Mouse (Mus musculus): ENCODE results near the gene Spon1.

Gene Spon1

GRCm38 (mm10) chr7:114011726-114012443, 246.1 kb downstream of the Spon1 start:
- DNase-seq: no peak

DNA sequence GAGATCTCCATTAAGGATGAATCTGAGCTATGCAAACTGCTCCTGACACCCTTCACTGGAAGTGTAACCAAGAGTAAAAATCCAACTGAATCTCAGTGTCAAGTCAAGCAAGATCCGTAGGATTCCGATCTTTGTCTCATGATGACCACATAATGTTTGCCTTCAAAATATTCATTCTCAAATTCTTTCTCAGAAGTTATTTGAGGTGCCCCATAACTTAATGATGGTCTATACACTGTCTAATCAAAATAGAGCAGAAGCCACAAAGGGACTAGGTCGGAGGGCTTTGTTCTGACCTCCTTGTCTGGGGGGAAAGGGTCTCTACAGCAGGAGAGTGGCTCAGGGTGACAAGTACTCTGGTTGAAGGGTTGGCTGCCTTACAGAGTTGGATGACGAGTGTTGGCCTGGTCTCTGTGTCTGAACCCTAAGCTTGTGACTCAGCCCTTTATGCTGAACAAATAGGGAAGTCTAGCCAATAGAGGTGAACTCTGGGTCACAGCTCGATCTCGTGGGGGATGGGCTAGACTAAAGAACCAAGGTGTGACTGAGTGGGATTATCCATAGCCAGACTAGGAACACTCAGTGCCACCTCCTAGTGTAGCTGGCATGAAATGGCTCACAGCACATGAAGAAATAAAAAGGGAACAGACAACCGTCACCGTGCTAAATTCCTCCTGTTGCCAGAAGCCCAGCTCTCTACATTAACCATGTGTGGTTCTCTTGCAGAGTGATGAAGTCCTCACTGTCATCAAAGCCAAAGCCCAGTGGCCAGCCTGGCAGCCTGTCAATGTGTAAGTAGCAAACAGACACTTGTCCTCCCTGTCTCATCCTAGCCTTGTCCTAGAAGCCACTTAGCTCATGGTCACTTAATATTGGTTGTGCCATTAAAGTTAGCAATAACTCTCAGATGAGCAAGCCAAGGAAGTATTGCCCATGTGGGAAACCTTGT, 250.5 kb downstream of the Spon1 start:
- DNase-seq: no peak

GRCm38 (mm10) chr7:114018861-114019260, 253.1 kb downstream of the Spon1 start:
- no peak for DNase-seq

DNA sequence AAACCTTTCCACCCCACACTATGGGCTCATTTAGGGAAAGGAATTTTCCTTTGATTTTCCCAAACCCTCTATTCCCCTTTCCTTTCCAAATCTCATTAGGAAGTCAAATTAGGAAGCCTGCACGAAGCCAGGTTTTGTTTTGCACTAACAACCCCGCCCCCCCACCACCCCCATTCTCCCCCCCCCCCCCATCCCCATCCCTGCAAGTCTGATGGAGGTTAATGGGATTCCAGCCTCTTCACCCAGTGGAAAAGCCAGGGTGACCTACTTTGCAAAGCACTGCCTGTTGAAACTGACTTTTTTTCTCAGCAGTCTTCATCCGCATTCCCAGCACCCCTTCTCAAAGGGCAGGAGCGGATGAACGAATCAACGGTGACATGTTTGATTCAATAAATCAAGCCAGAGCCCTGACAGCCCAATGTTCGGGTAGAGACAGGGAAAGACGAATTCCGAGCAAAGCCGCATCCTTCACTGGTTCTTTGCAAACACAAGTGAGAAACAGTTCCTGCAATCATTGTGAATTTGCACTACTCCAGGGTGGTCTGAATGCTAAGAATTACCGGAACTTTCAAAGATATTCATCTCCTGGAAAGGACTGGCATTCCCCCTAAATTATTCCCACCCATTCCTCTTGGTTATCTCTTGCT, 254.4 kb downstream of the Spon1 start:
- DNase-seq: no peak

DNA sequence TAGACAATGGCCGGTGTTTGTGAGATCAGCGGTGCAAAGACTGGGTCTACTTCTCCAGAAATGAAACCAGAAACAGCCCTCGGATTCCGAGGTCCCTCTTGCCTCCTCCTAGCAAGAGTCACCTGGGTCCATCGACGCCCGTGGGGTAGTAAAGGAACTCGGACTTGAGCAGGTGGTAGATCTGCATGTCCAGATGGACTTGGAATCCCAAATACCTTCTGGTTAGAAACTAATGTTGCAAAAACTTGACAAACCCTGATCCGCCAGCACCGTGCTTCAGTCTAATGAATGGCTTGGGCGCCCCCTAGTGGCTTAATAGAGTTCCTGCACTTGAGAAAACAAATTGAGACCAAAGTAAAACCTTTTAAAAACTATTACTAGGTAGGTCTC, 254.9 kb downstream of the Spon1 start:
- DNase-seq: peak; percentile 58 to 69

DNA sequence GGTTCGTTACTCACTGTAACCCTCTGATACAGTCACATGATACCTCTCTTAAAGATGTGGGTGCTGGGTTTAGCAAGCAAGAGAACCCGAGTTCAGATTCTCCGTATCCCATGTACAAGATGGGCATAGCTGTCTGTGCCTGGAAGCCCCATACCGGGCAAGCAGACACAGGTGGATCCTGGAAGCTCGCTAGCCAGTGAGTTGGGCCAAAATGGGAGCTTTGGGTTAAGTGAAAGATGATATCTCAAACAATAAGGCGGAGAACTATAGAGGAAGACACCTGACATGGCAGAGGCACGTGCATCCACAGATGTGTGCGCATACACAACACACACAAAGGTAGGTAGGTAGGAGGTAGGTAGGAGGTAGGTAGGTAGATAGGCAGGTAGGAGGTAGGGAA, 261.1 kb downstream of the Spon1 start:
- DNase-seq: no peak

DNA sequence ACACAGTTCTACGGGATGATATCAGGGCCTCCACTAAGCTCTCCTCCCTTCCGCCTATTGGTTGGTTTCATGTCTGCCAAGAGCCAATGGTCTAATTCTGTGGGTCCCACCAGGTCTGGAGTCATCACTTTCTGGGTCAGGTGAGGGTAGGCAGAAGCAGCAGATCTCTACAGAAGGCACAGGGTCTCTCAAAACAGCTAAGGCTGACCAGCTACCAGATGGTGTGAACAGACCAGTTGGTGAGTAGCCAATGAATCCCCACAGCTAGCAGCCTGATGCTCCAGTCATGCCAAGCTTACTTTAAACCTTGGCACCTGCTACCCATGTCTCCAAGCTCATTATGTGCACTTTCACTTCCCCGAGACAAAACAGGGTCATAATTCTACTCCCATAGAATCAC, 261.6 kb downstream of the Spon1 start:
- no peak for DNase-seq

DNA sequence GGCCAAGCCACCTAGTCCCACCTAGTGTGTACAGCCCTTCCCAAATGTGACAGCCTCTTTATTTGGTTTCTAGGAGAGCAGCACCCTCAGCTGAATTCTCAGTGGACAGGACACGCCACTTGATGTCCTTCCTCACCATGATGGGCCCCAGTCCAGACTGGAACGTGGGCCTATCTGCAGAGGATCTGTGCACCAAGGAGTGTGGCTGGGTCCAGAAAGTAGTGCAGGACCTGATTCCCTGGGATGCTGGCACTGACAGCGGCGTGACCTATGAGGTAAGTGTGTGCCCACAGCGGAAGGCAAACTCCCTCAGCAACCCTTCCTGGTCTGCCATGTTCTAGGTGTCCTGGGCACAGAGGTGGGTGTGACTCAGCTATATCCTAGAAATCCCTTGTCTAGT, 263.0 kb downstream of the Spon1 start:
- no peak for DNase-seq

DNA sequence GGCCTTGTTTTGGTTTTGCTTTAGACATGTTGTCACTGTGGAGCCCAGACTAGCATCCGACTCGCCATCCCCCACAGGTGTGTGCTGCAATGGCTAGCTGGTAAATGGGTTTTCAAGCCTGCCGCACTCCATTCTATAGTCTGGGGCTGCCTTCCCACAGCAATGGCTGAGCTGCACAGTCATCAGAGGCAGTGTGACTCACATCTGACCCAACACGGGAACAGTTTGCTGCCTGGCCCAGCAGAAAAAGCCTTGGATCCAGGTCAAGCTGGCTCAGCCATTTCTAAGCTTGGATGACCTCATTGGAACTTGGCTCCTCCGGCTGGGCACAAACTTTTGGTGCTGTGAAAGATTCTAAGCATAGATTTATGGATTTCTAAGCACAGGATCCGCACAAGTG, 263.8 kb downstream of the Spon1 start:
- DNase-seq: no peak

DNA sequence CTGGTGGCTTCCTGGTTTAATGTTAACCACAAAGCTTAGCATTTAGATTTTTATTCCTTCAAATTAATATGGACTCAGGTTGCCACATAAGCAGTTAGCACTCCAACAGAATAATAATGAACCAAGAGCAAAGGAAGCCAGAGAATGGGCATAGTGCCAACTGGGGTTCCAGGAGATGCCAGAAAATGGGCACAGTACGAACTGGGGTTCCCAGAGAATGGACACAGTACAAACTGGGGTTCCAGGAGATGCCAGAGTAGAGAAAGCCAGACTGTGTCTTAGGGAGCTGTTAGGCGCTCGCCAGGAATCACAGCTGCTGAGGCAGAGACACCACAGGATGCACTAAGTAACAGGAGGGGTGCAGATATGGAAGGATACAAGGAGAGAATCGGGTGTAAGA, 271.4 kb downstream of the Spon1 start:
- DNase-seq: no peak

- no peak for DNase-seq
Measured at GRCm38 (mm10) chr7:114041349-114041748, 275.6 kb downstream of the Spon1 start.

DNA sequence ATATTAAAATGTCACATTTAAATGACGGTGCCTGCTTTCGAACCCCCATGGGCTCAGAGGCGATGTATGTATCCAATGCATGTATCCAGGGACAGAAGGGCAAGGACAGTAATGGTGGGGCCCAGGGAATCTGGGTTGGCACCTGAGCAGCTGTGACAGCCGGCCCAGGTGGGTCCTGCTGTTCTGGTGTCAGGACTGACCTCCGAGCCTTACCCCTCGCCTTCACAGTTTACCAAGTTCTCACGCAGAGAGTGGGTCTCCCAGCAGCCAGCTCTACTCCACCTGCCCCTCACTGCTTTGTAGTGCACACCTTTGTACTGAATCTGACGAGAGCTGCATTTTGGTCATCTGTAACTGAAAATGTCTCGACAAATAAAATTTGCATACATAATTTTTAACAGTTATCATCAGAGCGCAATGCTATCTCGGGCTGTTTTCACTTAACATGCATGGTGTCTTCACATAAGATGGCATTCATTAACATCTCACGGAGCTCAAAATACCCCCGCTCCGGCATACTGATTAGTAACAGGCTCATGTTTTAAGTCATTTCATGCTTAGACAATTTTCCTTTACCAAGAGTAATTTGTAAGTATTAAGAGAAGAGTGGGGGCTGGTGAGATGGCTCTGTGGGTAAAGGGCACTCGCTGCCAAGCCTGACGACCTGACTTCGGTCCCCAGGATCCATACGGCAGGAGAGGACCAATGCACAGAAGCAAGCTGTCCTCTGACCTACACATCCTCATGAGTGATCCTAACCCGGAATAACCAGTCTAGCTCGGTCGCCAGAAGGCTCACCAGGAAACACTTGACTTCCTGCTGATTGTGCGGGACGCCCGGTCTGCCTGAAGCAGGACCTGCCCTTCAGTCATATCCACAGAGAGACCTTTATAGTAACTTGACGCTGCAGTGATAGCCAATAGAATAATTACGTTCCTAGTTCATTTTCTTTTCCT, 277.5 kb downstream of the Spon1 start:
- no peak for DNase-seq

DNA sequence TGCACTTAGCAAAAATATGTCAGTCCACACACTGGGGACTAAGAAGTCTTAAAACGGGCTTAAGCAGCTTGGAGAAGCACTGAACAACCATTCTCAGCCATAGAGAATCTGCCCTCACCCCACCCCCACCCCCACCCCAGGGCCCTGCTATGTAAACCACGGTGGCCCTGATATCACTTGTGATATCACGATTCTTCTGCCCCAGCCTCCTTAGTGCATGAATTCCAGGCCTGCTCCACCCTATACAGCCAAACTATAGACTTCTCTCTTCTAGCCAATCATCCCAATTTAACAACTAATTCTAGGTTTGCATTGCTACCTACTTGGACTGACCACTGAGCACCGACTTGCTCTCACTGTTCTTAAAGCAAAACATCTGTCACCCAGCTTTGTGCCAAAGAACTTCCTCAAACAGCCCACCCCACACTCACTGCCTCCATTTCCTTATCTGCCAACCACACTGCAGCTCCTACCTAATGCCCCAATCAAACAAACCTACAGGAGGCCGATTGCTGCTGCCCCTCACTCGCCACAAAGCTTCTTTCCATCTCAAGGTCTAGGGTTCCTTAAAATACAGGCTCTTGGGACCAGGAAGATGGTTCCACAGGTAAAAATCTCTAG, 278.2 kb downstream of the Spon1 start:
- no peak for DNase-seq

DNA sequence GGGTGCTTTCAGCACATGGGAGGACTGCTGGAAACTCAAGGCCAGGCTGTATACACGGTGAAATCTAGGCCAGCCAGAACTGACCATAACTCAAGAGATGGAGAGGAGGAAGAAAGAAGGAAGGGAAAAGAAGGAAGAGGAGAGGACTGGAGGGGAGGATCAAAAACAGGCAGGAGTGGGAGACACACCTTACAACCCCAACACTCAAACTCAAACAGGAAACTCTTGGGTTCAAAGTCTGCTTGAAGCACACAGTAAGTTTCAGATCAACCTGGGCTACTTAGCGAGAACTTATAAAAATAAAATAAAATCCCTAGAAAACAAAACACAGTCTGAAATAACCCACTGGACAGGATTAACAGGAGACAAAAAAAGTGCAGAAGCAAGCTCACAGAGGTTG, 280.0 kb downstream of the Spon1 start:
- DNase-seq: no peak

- no peak for DNase-seq
Measured at GRCm38 (mm10) chr7:114053720-114054119, 287.9 kb downstream of the Spon1 start.

- no peak for DNase-seq
Measured at GRCm38 (mm10) chr7:114058166-114058565, 292.4 kb downstream of the Spon1 start.

- DNase-seq: no peak
Measured at GRCm38 (mm10) chr7:114058927-114059441, 293.2 kb downstream of the Spon1 start.

- no peak for DNase-seq
Measured at GRCm38 (mm10) chr7:114060445-114060844, 294.6 kb downstream of the Spon1 start.

DNA sequence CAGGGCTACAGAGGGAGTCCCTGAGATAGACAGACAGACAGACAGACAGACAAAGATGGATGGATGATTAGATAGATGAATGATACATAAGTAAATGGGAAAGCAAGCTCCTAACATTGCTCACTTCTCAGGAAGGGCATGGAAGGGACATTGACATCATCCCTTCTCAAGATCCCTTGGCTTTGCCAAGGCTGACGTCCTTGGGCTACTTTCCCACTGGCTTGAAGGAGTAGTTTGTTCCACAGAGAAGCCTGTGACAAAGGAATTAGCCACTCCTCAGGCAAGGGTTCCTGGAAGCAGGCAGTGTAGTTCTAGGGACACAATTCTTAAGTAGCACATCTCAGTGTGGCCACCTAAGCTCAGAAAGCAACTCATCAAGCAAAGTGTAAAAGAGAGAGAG, 296.7 kb downstream of the Spon1 start:
- no peak for DNase-seq

- no peak for DNase-seq
Measured at GRCm38 (mm10) chr7:114063534-114063933, 297.7 kb downstream of the Spon1 start.

DNA sequence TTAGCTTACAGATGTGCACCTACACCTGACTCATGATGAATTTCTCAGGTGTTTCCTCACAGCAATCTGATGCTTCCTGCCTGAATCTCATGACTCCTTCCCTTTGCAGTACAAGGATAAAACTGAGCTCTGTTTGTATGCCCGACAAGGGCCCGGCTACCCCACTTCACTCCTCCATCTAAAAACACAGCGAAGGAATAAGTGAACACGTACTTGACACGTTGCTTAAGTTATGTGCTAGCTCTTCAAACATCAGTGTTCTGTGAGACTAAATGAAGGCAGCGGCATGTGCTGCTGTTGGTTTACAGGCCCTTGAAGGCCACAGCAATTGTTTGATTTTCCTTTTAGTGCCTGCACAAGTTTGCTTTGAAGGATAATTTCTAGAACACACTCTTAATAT, 298.2 kb downstream of the Spon1 start:
- no peak for DNase-seq

Data from thymus, postnatal 36 days (tissue).